Mouse (Mus musculus) liver, postnatal 0 days (tissue): Measurements from ENCODE around the gene Plaur. TPM values are rescaled to one million over a fixed set of nuclear protein-coding genes. Genes with fewer than 3 reads are reported as not detected.
"Not testable (repeated sequence)": the region's sequence is repeated elsewhere in the genome, so short reads cannot be mapped to it uniquely, and the experiment has no call there.

Experiments used
- ATAC-seq: fragments of 200-750 bp; cut with Nextera tagmentation; 2 replicates; pipeline ENCODE4 v1.8.0; 2017; ENCODE audit warnings: mild to moderate bottlenecking, moderate library complexity
- DNase-seq: peaks from one replicate; pipeline ENCODE4 v3.0.0-alpha.2; 2016
- H3K27ac ChIP-seq: fragments of 300-500 bp; sonication (generic); 2 replicates; pipeline ENCODE4 v1.5.1; 2014; ENCODE audit warnings: antibody characterized with exemption, moderate library complexity, mild to moderate bottlenecking, low read depth
- H3K27me3 ChIP-seq: fragments of 300-500 bp; sonication (generic); 2 replicates; pipeline ENCODE4 v1.6.1; 2014; ENCODE audit warnings: low read length, control low read depth, mixed read lengths; ENCODE audit not compliant: insufficient read depth
- H3K36me3 ChIP-seq: fragments of 300-500 bp; sonication (generic); replicated peaks from 2 replicates; pipeline ENCODE4 v1.6.1; 2014; ENCODE audit warnings: mild to moderate bottlenecking, control low read depth, low read length, moderate library complexity, mixed read lengths; ENCODE audit not compliant: insufficient read depth
- H3K4me1 ChIP-seq: fragments of 300-500 bp; sonication (generic); 2 replicates; pipeline ENCODE4 v1.6.1; 2014; ENCODE audit warnings: antibody characterized with exemption, mild to moderate bottlenecking, control low read depth; ENCODE audit not compliant: insufficient read depth
- H3K4me2 ChIP-seq: fragments of 300-500 bp; sonication (generic); 2 replicates; pipeline ENCODE4 v1.6.1; 2014; ENCODE audit warnings: low read depth, mild to moderate bottlenecking, low read length, moderate library complexity, mixed read lengths
- H3K4me3 ChIP-seq: fragments of 300-500 bp; sonication (generic); 2 replicates; pipeline ENCODE4 v1.5.1; 2014; ENCODE audit warnings: low read depth, low read length
- H3K9ac ChIP-seq: fragments of 300-500 bp; sonication (generic); replicated peaks from 2 replicates; pipeline ENCODE4 v1.6.1; 2014; ENCODE audit warnings: mild to moderate bottlenecking, moderate library complexity
- H3K9me3 ChIP-seq: fragments of 300-500 bp; sonication (generic); 2 replicates; pipeline ENCODE4 v1.6.1; 2016; ENCODE audit warnings: mild to moderate bottlenecking, control low read depth, low read length, mixed read lengths
- CTCF ChIP-seq: sonication (generic); IDR thresholded peaks from 2 replicates; pipeline ENCODE4 v1.5.1; 2016; ENCODE audit warnings: antibody characterized with exemption, low read depth
- EP300 ChIP-seq: IDR thresholded peaks from 2 replicates; pipeline ENCODE4 v1.6.1; 2016; ENCODE audit warnings: antibody characterized with exemption, low read depth, mild to moderate bottlenecking
- WGBS: fragments of 180-500 bp; shearing (Covaris S2); extraction: QIAGEN DNeasy Blood & Tissue Kit; methylation state at CpG from one replicate; pipeline ENCODE4 v1.1.7; 2014; ENCODE audit not compliant: insufficient replicate concordance; 5-methylcytosine and 5-hydroxymethylcytosine counted together
- polyA plus RNA-seq: library from polyadenylated mRNA; unstranded; fragments of >200 nt; fragmentation: Nextera tagmentation; extraction: Ambion mirVana; gene quantifications from 2 replicates; pipeline ENCODE4 v1.2.1, GENCODE M21; 2015

The Plaur gene
- polyA plus RNA-seq, 1 experiment from 2014 or later: 10.8 TPM

DNA sequence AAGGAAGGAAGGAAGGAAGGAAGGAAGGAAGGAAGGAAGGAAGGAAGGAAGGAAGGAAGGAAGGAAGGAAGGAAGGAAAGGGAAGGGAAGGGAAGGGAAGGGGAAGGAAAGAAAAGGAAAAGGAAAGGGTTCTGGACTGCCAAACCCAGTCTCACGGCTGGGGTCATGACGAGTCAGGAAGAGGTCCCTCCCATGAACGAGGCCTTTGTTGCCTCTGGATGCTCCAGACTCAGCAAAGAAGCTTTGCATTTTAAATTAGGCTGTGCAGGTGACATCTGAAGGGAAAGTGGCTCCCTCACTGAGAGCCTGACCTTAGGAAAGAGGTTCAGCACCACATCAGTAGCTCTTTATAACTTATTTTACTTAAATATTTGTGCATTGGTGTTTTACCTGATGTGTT, 56.8 kb downstream of the Plaur start:
- TF ChIP-seq CTCF (no peak), EP300 (no peak)
- Histone ChIP-seq H3K27ac (no peak overlapping the region), H3K4me3 (no peak overlapping the region), H3K27me3 (no peaks in the 10 kb centered on the region), H3K9ac (no peak overlapping the region), H3K4me1 (no peaks in the 10 kb centered on the region), H3K9me3 (no peaks in the 10 kb centered on the region), H3K4me2 (no peak overlapping the region), H3K36me3 (no peaks in the 10 kb centered on the region; the same call in 1 of the 2 replicates)
- no peak for DNase-seq
- 54% methylated on average over 3 of the region's 3 CpGs for WGBS
- no peak for ATAC-seq

GRCm38 (mm10) chr7:24520054-24520453, 57.8 kb downstream of the Plaur start:
- H3K27ac ChIP-seq, DNase-seq, H3K9ac ChIP-seq, ATAC-seq, H3K27me3 ChIP-seq, H3K36me3 ChIP-seq, H3K4me1 ChIP-seq, H3K9me3 ChIP-seq, H3K4me3 ChIP-seq, H3K4me2 ChIP-seq: not testable (repeated sequence)
- WGBS: 82% methylated on average over 10 of the region's 10 CpGs

GRCm38 (mm10) chr7:24522805-24523204, 60.5 kb downstream of the Plaur start:
- Histone ChIP-seq H3K27ac (no peak overlapping the region), H3K9ac (no peak overlapping the region), H3K4me3 (no peak overlapping the region), H3K27me3 (no peaks in the 10 kb centered on the region), H3K4me2 (no peak overlapping the region), H3K9me3 (no peaks in the 10 kb centered on the region), H3K4me1 (no peaks in the 10 kb centered on the region), H3K36me3 (no peaks in the 10 kb centered on the region)
- DNase-seq: no peak
- 50% methylated on average over 5 of the region's 5 CpGs for WGBS
- no peak for ATAC-seq
- TF ChIP-seq EP300 (no peak), CTCF (no peak)

DNA sequence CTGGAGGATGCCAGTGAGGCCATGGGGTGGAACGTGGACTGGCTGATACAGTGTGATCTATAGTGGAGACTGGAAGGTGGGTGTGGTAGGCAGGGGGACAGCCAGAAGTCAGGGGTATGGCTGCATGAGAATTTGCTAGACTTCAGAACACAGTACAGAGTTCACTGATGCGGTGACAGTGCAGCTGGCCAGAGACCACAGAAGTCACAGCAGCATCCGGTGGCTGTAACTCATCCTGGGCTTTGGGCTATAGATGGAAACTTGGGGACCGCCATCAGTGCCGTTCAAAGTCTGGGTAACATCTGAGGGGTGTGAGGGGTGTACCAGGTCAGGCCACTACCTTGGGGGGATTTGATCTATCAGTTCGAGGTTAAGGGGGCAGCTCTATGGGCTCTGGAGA, 61.4 kb downstream of the Plaur start:
- H3K36me3 ChIP-seq: no peaks in the 10 kb centered on the region
- ATAC-seq (no peak), DNase-seq (no peak)
- WGBS: 64% methylated on average over 6 of the region's 6 CpGs
- H3K9ac ChIP-seq: no peak overlapping the region
- TF ChIP-seq CTCF (no peak), EP300 (no peak)
- no peaks in the 10 kb centered on the region for H3K4me1 ChIP-seq
- no peak overlapping the region for H3K4me3 ChIP-seq
- no peaks in the 10 kb centered on the region for H3K27me3 ChIP-seq
- no peak overlapping the region for H3K27ac ChIP-seq
- H3K4me2 ChIP-seq: no peak overlapping the region
- no peaks in the 10 kb centered on the region for H3K9me3 ChIP-seq

GRCm38 (mm10) chr7:24524978-24525377, 62.7 kb downstream of the Plaur start:
- ATAC-seq (no peak), DNase-seq (no peak)

More at GRCm38 (mm10) chr7:24524978-24525377, 62.7 kb downstream of the Plaur start:
- TF ChIP-seq EP300: no peak
- TF ChIP-seq CTCF: peak; percentile 4; the same call in 1 of the 2 replicates
- Histone ChIP-seq H3K4me1 (peaks cover 8% of the 10 kb centered on the region), H3K4me2 (no peak overlapping the region), H3K27me3 (no peaks in the 10 kb centered on the region), H3K36me3 (no peaks in the 10 kb centered on the region), H3K9me3 (no peaks in the 10 kb centered on the region), H3K9ac (no peak overlapping the region), H3K4me3 (no peak overlapping the region), H3K27ac (no peak overlapping the region)
- WGBS: 79% methylated on average over 6 of the region's 6 CpGs

Other genes with a start within 250 kb of the Plaur start
- gene Zfp109, start 224.9 kb upstream of the Plaur start, polyA plus RNA-seq: 0.40 and 0.65 TPM in 2 replicates
- 0.31 and 0.79 TPM in 2 replicates for gene Zfp108, start 207.7 kb upstream of the Plaur start, polyA plus RNA-seq
- gene Zfp93, start 192.1 kb upstream of the Plaur start, polyA plus RNA-seq: 1.1 and 1.2 TPM in 2 replicates
- 1.6 and 1.8 TPM in 2 replicates for gene Zfp61, start 161.3 kb upstream of the Plaur start, polyA plus RNA-seq
- 1.8 and 2.2 TPM in 2 replicates for gene Zfp94, start 145.8 kb upstream of the Plaur start, polyA plus RNA-seq
- not detected in 2 replicates for gene Tescl, start 128.5 kb upstream of the Plaur start, polyA plus RNA-seq
- gene Lypd5, start 113.3 kb upstream of the Plaur start, polyA plus RNA-seq: 0.06 TPM in 1 of 2 replicates, not detected in the other
- 41.0 and 41.9 TPM in 2 replicates for gene Kcnn4, start 92.2 kb upstream of the Plaur start, polyA plus RNA-seq
- gene Smg9, start 62.9 kb upstream of the Plaur start, polyA plus RNA-seq: 8.2 and 8.7 TPM in 2 replicates
- gene Irgc1, start 10.2 kb upstream of the Plaur start, polyA plus RNA-seq: 0.18 and 0.28 TPM in 2 replicates
- 0.17 and 0.46 TPM in 2 replicates for gene Cadm4, start 19.5 kb downstream of the Plaur start, polyA plus RNA-seq
- gene Zfp428, start 44.5 kb downstream of the Plaur start, polyA plus RNA-seq: 3.3 and 4.1 TPM in 2 replicates
- gene AC161166.1, start 50.0 kb downstream of the Plaur start, polyA plus RNA-seq: not detected in 2 replicates
- 1.3 and 1.6 TPM in 2 replicates for gene Irgq, start 68.2 kb downstream of the Plaur start, polyA plus RNA-seq
- gene Pinlyp, start 83.6 kb downstream of the Plaur start, polyA plus RNA-seq: 0.13 TPM in 1 of 2 replicates, not detected in the other
- 17.9 and 18.0 TPM in 2 replicates for gene Xrcc1, start 83.8 kb downstream of the Plaur start, polyA plus RNA-seq
- 39.7 and 40.9 TPM in 2 replicates for gene Ethe1, start 125.1 kb downstream of the Plaur start, polyA plus RNA-seq
- gene Zfp575, start 125.2 kb downstream of the Plaur start, polyA plus RNA-seq: 0.13 and 0.15 TPM in 2 replicates
- 0.12 and 0.25 TPM in 2 replicates for gene Phldb3, start 148.3 kb downstream of the Plaur start, polyA plus RNA-seq
- gene Lypd3, start 174.1 kb downstream of the Plaur start, polyA plus RNA-seq: not detected in 2 replicates
- gene Tex101, start 214.2 kb downstream of the Plaur start, polyA plus RNA-seq: not detected in 2 replicates
- not detected in 2 replicates for gene BC049730, start 246.8 kb downstream of the Plaur start, polyA plus RNA-seq